Mouse (Mus musculus): Measurements from ENCODE around the gene Vnn1.

DNA sequence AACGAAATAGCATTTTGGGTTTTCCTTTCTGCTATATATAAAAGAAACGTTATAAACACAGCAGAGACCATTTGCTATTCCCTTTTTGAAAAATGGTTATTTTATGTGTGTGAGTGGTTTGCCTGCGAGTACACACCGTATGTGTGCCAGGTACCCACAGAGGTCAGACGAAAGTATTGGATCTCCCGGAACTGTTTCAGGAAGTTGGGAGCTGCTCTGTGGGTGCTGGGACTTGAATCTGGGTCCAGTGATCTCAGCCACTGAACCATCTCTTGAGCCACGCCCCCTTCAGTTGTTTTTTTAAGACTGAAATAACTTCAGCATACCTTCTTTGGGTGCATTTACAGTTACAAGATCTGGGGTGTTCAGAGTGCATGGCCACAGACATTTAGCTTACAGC is 888 bp downstream of the Vnn1 start:
- no peak for TF ChIP-seq CTCF (IDR thresholded peaks at IDR 0.05; ENCODE audit: insufficient read depth, low read depth, low read length)
- no peak for TF ChIP-seq POLR2A (IDR thresholded peaks at IDR 0.05; ENCODE audit: insufficient read depth, low read depth, low read length)

All from olfactory bulb, adult 2 months (tissue).